Mouse (Mus musculus): ENCODE data around the gene Scd4. TPM values are rescaled to one million over a fixed set of nuclear protein-coding genes. Genes with fewer than 3 reads are reported as not detected.
A peak's percentile ranks its signal among the peaks of the same experiment; 100 is the strongest.

The Scd4 gene
- polyA plus RNA-seq, 1 experiment from 2014 or later: 0.29 TPM

DNA sequence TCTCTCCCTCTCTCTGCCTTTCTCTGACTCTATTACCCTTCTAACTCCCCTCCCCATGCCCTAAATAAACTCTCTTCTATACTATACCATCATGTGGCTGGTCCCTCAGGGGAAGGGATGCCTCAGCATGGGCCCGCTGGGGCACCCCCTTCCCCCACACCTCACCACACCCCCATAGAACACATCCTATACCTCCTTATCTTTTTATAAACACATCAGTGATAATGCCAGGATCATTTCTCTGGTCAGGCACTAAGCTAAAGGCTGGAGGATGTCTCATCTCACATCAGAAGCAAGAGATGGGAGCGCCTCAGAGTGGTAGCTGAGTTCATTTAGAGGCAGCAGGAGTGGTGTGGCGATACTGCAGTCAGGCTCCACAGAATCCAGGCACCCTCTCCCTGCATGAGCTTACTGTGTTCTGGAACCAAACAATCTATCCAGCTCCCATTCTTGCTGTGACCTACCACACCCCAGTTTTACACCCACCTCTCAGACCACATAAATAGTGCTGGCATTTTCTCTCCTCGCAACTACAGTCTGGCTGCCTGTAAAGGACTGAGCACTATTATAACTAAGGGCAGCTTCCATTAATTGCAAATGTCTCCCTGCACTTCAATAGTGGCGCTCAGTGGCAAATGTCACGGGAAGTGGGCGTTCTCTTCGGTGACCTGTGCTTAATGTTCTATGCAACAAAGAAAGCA, 21.4 kb upstream of the Scd4 start:
- H3K27ac ChIP-seq: peak overlapping the region; percentile 21; the same call in 1 of the 2 replicates
- 54% methylated on average over 8 of the region's 8 CpGs for WGBS

DNA sequence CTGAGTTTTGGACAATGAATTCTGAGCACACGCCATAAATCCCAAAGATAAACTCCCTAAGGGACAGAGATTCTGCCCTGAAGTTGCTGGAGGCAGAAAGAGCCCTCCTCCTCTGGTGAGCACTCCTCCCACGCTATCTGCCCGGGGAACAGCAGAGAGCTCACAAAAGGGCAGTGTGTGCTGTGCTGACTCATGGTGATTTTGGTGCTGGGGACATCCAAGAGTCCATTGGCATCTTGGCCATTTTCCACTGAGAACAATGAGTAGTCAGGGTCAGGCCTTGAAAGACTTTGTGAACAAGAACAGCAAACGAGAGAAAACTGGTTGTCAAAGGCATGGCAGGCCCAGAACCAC, 20.9 kb upstream of the Scd4 start:
- no peaks in the 10 kb centered on the region; the same call in 1 of the 2 replicates for H3K27me3 ChIP-seq
- WGBS: 15% methylated on average over 4 of the region's 4 CpGs
- peaks cover 39% of the 10 kb centered on the region for H3K4me1 ChIP-seq
- no peak overlapping the region for H3K4me3 ChIP-seq (replicated peaks)
- H3K4me2 ChIP-seq: no peak overlapping the region
- no peak for ATAC-seq (ENCODE audit: low FRiP score)
- H3K27ac ChIP-seq: no peak overlapping the region
- peaks cover 18% of the 10 kb centered on the region for H3K36me3 ChIP-seq (replicated peaks)
- no peak overlapping the region for H3K9ac ChIP-seq
- H3K9me3 ChIP-seq: no peaks in the 10 kb centered on the region

More for the DNA sequence above, 21.4 kb upstream of the Scd4 start:
- H3K36me3 ChIP-seq (replicated peaks): peaks cover 23% of the 10 kb centered on the region
- no peak for ATAC-seq (ENCODE audit: low FRiP score)
- H3K9me3 ChIP-seq: no peaks in the 10 kb centered on the region
- H3K4me3 ChIP-seq (replicated peaks): no peak overlapping the region
- no peak overlapping the region for H3K9ac ChIP-seq
- H3K4me2 ChIP-seq: no peak overlapping the region
- no peaks in the 10 kb centered on the region for H3K27me3 ChIP-seq
- peaks cover 39% of the 10 kb centered on the region for H3K4me1 ChIP-seq

DNA sequence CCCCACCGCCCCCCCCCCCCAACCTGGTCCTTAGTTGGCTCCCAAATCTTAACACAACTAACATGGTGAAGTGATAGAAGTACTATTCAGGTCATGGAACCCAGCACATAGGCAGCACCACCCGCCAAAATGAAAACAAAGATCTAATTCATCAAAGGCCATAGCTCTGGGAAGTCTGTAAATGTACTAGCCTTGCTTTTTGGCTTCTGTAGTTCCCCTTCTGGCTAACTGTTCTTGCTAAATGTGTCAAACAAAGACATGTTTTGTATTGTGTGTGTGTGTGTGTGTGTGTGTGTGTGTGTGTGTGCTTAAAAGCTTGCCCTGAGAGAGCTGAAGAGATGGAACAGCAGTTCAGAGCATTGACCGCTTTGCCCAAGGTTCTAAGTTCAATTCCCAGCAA, 19.8 kb upstream of the Scd4 start:
- peaks cover 39% of the 10 kb centered on the region for H3K4me1 ChIP-seq
- no peak overlapping the region for H3K9ac ChIP-seq
- no peak for ATAC-seq (ENCODE audit: low FRiP score)
- no peaks in the 10 kb centered on the region for H3K9me3 ChIP-seq
- WGBS: 80% methylated on average over 3 of the region's 3 CpGs
- H3K4me2 ChIP-seq: no peak overlapping the region
- no peaks in the 10 kb centered on the region; the same call in 1 of the 2 replicates for H3K27me3 ChIP-seq
- no peak overlapping the region for H3K27ac ChIP-seq
- H3K4me3 ChIP-seq (replicated peaks): no peak overlapping the region
- peaks cover 7% of the 10 kb centered on the region for H3K36me3 ChIP-seq (replicated peaks)

DNA sequence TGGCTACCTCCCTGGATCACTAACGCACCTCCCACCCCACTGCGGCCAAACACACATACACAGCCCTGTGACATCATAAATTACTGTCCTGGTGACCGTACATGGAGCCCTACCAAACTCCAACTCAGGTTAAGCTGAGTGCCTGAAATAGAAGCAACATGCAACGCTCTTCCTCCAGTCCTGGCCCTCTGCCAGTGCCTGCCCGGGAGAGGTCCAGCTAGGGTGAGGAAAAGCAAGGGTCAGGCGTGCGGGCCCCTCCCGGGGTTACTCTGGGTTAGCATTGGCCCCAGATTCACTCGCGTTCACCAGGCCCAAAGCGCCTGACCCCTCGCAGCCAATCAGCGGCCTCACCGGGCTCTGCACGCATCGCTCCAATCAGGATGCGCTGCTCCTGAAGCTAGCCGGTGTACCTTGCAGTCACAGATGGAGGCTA, 18.5 kb upstream of the Scd4 start:
- 4% methylated on average over 18 of the region's 18 CpGs for WGBS
- Histone ChIP-seq H3K27me3 (no peaks in the 10 kb centered on the region; the same call in 1 of the 2 replicates), H3K4me2 (peak overlapping the region; percentile 77), H3K27ac (peak overlapping the region; percentile 36; the same call in 1 of the 2 replicates), H3K4me3 (replicated peaks) (peak overlapping the region; percentile 53), H3K4me1 (peaks cover 39% of the 10 kb centered on the region), H3K36me3 (replicated peaks) (no peaks in the 10 kb centered on the region; the same call in 1 of the 2 replicates), H3K9ac (peak overlapping the region; percentile 59), H3K9me3 (peaks cover 3% of the 10 kb centered on the region; the same call in 1 of the 2 replicates)
- ATAC-seq (ENCODE audit: low FRiP score): peak; percentile 91

DNA sequence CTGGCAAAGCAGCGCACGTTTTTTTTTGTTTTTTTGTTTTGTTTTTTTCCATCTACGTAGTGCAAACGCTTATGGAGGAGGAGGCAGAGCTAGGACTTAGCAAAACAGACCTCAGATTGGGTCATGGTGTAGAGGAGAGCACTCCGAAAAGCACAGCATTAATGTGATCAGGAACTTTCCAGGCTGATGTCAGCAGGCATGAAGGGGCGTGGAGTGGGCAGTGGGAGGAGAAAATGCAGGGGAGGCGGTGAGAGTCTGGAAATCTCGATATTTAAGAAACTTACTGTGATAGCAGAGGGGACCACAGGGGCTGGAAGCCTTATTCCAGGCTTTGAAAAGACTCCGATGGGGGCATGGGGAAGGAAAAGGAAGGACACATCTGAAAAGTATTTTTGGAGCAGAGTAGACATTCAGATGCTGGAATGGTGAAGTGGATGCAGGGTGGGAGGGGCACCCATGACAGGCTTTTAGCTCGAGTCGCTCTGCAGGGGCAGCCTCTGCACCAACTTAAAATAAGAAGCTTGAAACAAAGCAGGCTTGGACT, 17.9 kb upstream of the Scd4 start:
- peak overlapping the region; percentile 53 for H3K4me3 ChIP-seq (replicated peaks)
- H3K27ac ChIP-seq: peak overlapping the region; percentile 36; the same call in 1 of the 2 replicates
- under 1% methylated on average over 11 of the region's 11 CpGs for WGBS
- no peaks in the 10 kb centered on the region; the same call in 1 of the 2 replicates for H3K27me3 ChIP-seq
- H3K9me3 ChIP-seq: peaks cover 3% of the 10 kb centered on the region; the same call in 1 of the 2 replicates
- H3K36me3 ChIP-seq (replicated peaks): no peaks in the 10 kb centered on the region
- H3K9ac ChIP-seq: peak overlapping the region; percentile 59
- peak; percentile 52; the same call in 1 of the 2 replicates for ATAC-seq (ENCODE audit: low FRiP score)
- H3K4me1 ChIP-seq: peaks cover 37% of the 10 kb centered on the region
- peak overlapping the region; percentile 77 for H3K4me2 ChIP-seq

DNA sequence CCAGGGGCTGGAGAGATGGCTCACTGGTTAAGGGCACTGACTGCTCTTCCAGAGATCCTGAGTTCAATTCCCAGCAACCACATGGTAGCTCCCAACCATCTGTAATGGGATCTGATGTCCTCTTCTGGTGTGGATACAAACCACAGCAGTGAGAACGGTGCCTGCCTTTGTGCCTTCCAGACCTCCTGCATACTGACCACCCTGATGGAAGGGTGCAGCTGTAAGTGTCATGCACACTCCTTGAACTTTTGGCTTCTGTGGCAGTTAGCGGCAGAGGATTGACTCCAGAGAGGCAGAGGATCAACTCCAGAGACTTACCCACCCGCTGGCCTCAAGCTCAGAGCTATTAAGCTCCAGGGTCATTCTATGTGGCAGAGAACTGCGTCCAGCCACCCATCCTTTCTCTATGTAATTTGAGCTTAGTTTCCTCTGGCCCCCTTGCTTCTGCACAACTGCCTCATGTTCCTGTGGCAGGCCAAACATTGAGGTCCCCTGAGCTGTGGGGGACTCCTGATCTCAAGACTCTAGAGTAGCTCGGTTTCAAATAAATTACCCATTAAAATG, 16.1 kb upstream of the Scd4 start:
- peaks cover 3% of the 10 kb centered on the region; the same call in 1 of the 2 replicates for H3K9me3 ChIP-seq
- H3K27ac ChIP-seq: no peak overlapping the region
- H3K4me2 ChIP-seq: no peak overlapping the region
- H3K4me1 ChIP-seq: peaks cover 19% of the 10 kb centered on the region
- no peak overlapping the region for H3K4me3 ChIP-seq (replicated peaks)
- H3K27me3 ChIP-seq: no peaks in the 10 kb centered on the region; the same call in 1 of the 2 replicates
- no peak overlapping the region for H3K9ac ChIP-seq
- H3K36me3 ChIP-seq (replicated peaks): no peaks in the 10 kb centered on the region
- WGBS: 78% methylated on average over 5 of the region's 5 CpGs
- ATAC-seq (ENCODE audit: low FRiP score): no peak

DNA sequence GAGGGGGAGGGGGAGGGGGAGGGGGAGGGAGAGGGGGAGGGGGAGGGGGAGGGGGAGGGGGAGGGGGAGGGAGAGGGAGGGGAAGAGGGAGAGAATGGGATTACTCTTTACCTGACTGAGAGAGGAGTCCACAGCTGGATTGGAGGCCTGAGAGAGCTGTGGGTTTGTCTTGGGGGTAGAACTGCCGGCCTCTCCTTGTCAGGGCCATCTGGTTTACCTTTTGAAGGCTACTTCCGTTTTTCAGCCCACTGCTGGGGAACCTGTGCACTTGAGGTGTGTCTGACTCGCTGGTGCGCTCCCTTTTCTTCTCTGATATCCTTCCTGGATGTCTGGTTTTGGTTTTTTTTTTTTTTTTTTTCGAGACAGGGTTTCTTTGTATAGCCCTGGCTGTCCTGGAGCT, 15.5 kb upstream of the Scd4 start:
- no peak for ATAC-seq (ENCODE audit: low FRiP score)
- H3K9ac ChIP-seq: no peak overlapping the region
- H3K27me3 ChIP-seq: no peaks in the 10 kb centered on the region; the same call in 1 of the 2 replicates
- H3K36me3 ChIP-seq (replicated peaks): no peaks in the 10 kb centered on the region
- no peak overlapping the region for H3K4me3 ChIP-seq (replicated peaks)
- H3K27ac ChIP-seq: no peak overlapping the region
- H3K4me1 ChIP-seq: peaks cover 14% of the 10 kb centered on the region
- 79% methylated on average over 5 of the region's 5 CpGs for WGBS
- peaks cover 3% of the 10 kb centered on the region; the same call in 1 of the 2 replicates for H3K9me3 ChIP-seq
- H3K4me2 ChIP-seq: no peak overlapping the region

DNA sequence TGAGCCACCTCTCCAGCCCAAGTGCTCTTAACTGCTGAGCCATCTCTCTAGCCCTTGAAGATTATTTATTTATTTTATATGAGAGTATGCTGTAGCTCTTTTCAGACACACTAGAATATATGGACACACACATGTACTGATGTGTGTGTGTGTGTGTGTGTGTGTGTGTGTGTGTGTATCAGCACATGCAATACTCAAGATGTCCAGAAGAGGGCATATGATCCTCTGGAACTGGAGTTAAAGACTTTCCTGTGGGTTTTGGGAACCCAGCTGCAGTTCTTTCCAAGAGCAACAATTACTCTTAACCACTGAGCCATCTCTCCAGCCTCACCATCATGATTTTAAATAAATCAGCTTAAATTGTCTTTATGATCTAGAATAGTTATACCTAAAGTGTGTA, 14.3 kb upstream of the Scd4 start:
- Histone ChIP-seq H3K36me3 (replicated peaks) (no peaks in the 10 kb centered on the region), H3K4me3 (replicated peaks) (no peak overlapping the region), H3K9ac (no peak overlapping the region), H3K4me2 (no peak overlapping the region), H3K27ac (no peak overlapping the region), H3K4me1 (peaks cover 14% of the 10 kb centered on the region), H3K27me3 (no peaks in the 10 kb centered on the region; the same call in 1 of the 2 replicates), H3K9me3 (peaks cover 3% of the 10 kb centered on the region; the same call in 1 of the 2 replicates)
- ATAC-seq (ENCODE audit: low FRiP score): no peak

DNA sequence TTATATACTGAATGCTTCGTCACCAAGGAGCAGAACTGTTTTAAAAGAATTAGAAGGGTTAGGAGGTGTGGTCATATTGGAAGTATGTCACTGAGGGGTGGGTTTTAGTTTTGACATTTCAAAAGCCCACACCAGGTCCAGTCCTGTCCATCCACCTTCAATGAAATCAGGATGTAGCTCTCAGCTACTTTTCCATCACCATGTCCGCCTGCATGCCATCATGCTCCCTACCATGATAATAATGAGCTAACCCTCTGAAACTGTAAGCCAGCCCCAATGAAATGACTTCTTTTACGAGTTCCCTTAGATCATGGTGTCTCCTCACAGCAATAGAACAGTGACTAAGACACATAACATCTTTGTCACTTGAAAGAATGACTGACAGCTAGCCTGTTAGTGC, 12.6 kb upstream of the Scd4 start:
- Histone ChIP-seq H3K9ac (no peak overlapping the region), H3K27me3 (no peaks in the 10 kb centered on the region; the same call in 1 of the 2 replicates), H3K36me3 (replicated peaks) (no peaks in the 10 kb centered on the region), H3K4me1 (peaks cover 3% of the 10 kb centered on the region), H3K9me3 (peaks cover 3% of the 10 kb centered on the region; the same call in 1 of the 2 replicates), H3K4me2 (no peak overlapping the region), H3K4me3 (replicated peaks) (no peak overlapping the region), H3K27ac (no peak overlapping the region)
- 85% methylated on average over 3 of the region's 3 CpGs for WGBS
- no peak for ATAC-seq (ENCODE audit: low FRiP score)

DNA sequence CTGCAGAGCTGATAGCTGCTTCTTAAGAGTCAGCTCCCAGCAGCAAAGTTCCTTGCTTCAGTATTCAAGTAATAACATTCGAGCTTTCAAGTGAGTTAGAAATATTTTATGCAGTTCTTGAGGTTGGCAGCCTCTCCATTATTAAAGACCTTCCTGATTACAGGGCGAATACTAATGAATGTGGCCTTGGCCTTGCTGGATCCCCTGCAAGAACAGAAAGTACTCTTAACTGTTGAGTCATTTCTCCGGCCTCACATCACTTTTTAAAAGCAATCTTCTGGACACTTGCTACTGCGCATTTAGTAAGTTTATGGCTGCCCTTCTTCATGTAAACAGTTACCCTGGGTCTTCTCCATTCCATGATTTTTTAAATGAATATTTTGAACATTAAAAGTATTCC, 11.7 kb upstream of the Scd4 start:
- Histone ChIP-seq H3K9me3 (peaks cover 5% of the 10 kb centered on the region), H3K27me3 (no peaks in the 10 kb centered on the region; the same call in 1 of the 2 replicates), H3K27ac (no peak overlapping the region), H3K4me2 (no peak overlapping the region), H3K36me3 (replicated peaks) (no peaks in the 10 kb centered on the region), H3K4me3 (replicated peaks) (no peak overlapping the region), H3K9ac (no peak overlapping the region), H3K4me1 (no peaks in the 10 kb centered on the region)
- ATAC-seq (ENCODE audit: low FRiP score): no peak
- 83% methylated on average over 4 of the region's 4 CpGs for WGBS

DNA sequence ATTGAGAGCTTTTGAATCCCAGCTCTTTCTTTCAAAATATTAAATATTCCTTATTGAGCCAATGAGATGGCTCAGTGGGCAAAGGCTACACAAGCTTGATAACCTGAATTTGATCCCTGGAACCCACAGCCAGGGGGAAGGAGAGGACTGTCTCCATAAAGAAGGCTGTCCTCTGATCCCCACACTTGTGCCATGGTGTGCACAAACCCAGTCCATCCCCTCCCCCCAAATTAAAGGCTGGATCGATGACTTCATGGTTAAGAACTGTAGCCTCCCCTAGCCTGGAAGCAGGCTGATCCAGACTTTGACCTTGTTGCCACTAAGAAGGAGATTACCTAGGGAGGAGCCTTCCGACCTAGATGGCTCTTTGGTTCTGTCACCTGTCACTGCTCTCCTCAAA, 11.3 kb upstream of the Scd4 start:
- Histone ChIP-seq H3K9ac (no peak overlapping the region), H3K36me3 (replicated peaks) (no peaks in the 10 kb centered on the region), H3K9me3 (peaks cover 7% of the 10 kb centered on the region), H3K27ac (no peak overlapping the region), H3K4me3 (replicated peaks) (no peak overlapping the region), H3K27me3 (no peaks in the 10 kb centered on the region; the same call in 1 of the 2 replicates), H3K4me1 (no peaks in the 10 kb centered on the region), H3K4me2 (no peak overlapping the region)
- 81% methylated on average over 2 of the region's 2 CpGs for WGBS
- ATAC-seq (ENCODE audit: low FRiP score): no peak

DNA sequence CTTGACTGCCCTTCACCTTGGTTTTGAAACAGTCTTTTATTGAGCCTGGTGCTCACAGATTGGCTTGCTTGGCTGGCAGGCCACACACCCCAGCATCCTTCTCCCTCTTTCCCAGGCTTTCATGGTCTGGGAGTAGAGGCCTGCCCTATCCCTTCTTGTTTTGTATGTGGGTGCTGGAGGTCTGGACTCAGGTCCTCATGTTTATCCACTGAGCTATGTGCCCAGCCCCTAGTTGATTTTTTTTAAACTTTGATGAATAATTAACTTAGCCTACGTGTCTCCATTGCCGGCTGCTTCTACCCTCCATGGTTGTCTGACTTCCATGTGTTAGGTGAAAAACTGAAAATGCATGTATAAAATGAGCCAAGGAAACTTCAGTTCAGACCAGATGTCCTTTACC, 3.3 kb upstream of the Scd4 start:
- no peak for ATAC-seq (ENCODE audit: low FRiP score)
- WGBS: 89% methylated on average over 2 of the region's 2 CpGs
- Histone ChIP-seq H3K36me3 (replicated peaks) (no peaks in the 10 kb centered on the region), H3K9ac (no peak overlapping the region), H3K4me1 (no peaks in the 10 kb centered on the region), H3K9me3 (peaks cover 4% of the 10 kb centered on the region), H3K27ac (no peak overlapping the region), H3K4me3 (replicated peaks) (no peak overlapping the region), H3K27me3 (no peaks in the 10 kb centered on the region), H3K4me2 (no peak overlapping the region)

Data from forebrain, embryonic 12.5 days (tissue).